Comparison of ENCODE assay signal across 1 mouse cellular context in the genomic region with DNA sequence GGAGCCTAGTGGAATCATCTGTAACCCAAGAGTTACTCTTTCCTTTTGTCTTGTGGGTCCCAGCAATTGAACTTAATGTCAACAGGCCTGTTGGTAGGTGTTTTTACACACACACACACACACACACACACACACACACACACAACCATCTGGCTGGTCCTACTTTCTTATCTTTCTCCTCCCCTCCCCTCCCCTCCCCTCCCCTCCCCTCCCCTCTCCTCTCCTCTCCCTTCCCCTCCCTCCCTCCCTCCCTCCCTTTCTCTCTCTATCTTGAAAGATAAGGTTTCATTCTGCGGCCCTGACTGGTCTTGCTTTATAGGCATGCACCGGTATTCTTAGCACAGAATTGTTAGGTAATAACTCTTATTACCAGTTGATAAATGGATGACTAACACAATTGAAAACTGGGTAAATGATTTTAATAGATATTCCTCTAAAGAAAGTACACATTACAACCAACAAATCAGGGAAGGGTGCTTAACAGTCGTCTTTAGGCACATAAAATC.
TF ChIP-seq lines count a peak whose summit lies in the region.

No protein-coding gene starts in this region.

TF ChIP-seq in MEL, 35 proteins besides CTCF, POLR2A, EP300 and RAD21:
- TF ChIP-seq ETS1 (IDR thresholded peaks at IDR 0.05; ENCODE audit: low read depth, low read length) (0 out of 2 replicates have a peak, but pooled peaks have one; percentile 25), ELF1 (IDR thresholded peaks at IDR 0.05; ENCODE audit: low read depth, low read length) (no peak)
